Mouse (Mus musculus) stomach, embryonic 15.5 days (tissue): ENCODE data around the gene Fbxo42. TPM values are rescaled to one million over a fixed set of nuclear protein-coding genes. Genes with fewer than 3 reads are reported as not detected.

ENCODE experiments used
- ATAC-seq: fragments of 200-750 bp; cut with Nextera tagmentation; 2 replicates; pipeline ENCODE4 v1.8.0; 2017; ENCODE audit warnings: low read depth, moderate number of reproducible peaks, moderate TSS enrichment; ENCODE audit not compliant: insufficient read depth, low FRiP score
- H3K27ac ChIP-seq: fragments of 300-500 bp; sonication (generic); 2 replicates; pipeline ENCODE4 v1.5.1; 2015; ENCODE audit warnings: mild to moderate bottlenecking, inconsistent platforms
- H3K27me3 ChIP-seq: fragments of 300-500 bp; sonication (generic); replicated peaks from 2 replicates; pipeline ENCODE4 v1.6.1; 2015; ENCODE audit warnings: inconsistent platforms
- H3K36me3 ChIP-seq: fragments of 300-500 bp; sonication (generic); 2 replicates; pipeline ENCODE4 v1.6.1; 2015; ENCODE audit warnings: inconsistent platforms
- H3K4me1 ChIP-seq: fragments of 300-500 bp; sonication (generic); 2 replicates; pipeline ENCODE4 v1.6.1; 2015; ENCODE audit warnings: inconsistent platforms
- H3K4me2 ChIP-seq: fragments of 300-500 bp; sonication (generic); 2 replicates; pipeline ENCODE4 v1.6.1; 2015; ENCODE audit warnings: mild to moderate bottlenecking, inconsistent platforms
- H3K4me3 ChIP-seq: fragments of 300-500 bp; sonication (generic); replicated peaks from 2 replicates; pipeline ENCODE4 v1.5.1; 2015; ENCODE audit warnings: inconsistent platforms
- H3K9ac ChIP-seq: fragments of 300-500 bp; sonication (generic); 2 replicates; pipeline ENCODE4 v1.6.1; 2015; ENCODE audit warnings: inconsistent platforms
- H3K9me3 ChIP-seq: fragments of 300-500 bp; sonication (generic); 2 replicates; pipeline ENCODE4 v1.6.1; 2016; ENCODE audit warnings: inconsistent platforms
- WGBS: fragments of 180-500 bp; shearing (Covaris S2); methylation state at CpG from one replicate; pipeline ENCODE4 v1.1.7; 2015; 5-methylcytosine and 5-hydroxymethylcytosine counted together
- polyA plus RNA-seq: library from polyadenylated mRNA; unstranded; fragments of >200 nt; fragmentation: Nextera tagmentation; extraction: Ambion mirVana; gene quantifications from 2 replicates; pipeline ENCODE4 v1.2.1, GENCODE M21; 2015

Gene Fbxo42
- polyA plus RNA-seq, 1 experiment from 2014 or later = 21.4 TPM

DNA sequence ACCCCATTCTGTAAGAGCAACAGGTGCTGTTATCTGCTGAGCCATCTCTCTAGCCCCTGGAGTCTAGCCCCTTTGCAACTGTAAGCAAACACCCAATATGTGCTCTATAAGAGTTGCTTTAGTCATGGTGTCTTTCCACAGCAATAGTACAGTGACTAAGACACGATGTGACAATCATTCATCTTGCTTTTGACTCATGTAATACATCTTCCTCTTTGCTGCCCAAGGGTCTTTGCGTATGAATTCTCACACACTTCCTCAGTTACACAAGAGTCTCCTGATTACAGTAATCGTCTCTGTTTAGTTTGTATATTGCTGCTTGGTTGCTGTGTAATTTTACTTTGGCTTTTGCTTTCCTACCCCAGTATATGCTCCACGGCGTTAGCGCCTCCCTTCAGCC is 34.3 kb downstream of the Fbxo42 start:
- no peak overlapping the region for H3K4me2 ChIP-seq
- H3K36me3 ChIP-seq = peaks cover 7% of the 10 kb centered on the region
- H3K27ac ChIP-seq = no peak overlapping the region
- peaks cover 8% of the 10 kb centered on the region for H3K4me1 ChIP-seq
- 93% methylated on average over 6 of the region's 6 CpGs for WGBS
- no peaks in the 10 kb centered on the region for H3K27me3 ChIP-seq
- no peaks in the 10 kb centered on the region for H3K9me3 ChIP-seq
- ATAC-seq = no peak
- no peak overlapping the region for H3K9ac ChIP-seq
- no peak overlapping the region for H3K4me3 ChIP-seq

DNA sequence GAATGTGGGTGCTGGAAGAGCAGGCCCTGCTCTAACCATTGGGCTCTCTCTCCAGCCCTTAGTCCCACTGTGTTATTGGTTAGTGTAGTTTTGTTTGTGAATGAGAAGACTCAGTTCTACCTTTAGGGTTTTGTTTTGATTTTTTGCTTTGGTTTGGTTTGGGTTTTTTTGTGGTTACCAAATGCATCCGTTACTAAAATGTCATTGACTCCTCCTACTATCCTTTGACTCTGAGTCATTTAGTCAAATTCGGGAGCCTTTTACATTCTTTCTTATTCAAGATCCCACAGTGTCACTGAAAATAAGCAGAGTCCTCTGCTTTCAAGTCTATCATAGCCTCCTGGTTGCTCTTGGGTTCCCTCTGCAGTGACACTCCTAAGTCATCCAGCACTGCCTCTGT is 36.2 kb downstream of the Fbxo42 start:
- 87% methylated on average over 2 of the region's 2 CpGs for WGBS
- H3K4me1 ChIP-seq = peaks cover 14% of the 10 kb centered on the region
- H3K36me3 ChIP-seq = peaks cover 7% of the 10 kb centered on the region; the same call in 1 of the 2 replicates
- no peak overlapping the region for H3K27ac ChIP-seq
- no peak overlapping the region for H3K4me3 ChIP-seq
- H3K4me2 ChIP-seq = no peak overlapping the region
- H3K27me3 ChIP-seq = no peaks in the 10 kb centered on the region
- H3K9me3 ChIP-seq = no peaks in the 10 kb centered on the region
- no peak overlapping the region for H3K9ac ChIP-seq
- ATAC-seq = no peak

DNA sequence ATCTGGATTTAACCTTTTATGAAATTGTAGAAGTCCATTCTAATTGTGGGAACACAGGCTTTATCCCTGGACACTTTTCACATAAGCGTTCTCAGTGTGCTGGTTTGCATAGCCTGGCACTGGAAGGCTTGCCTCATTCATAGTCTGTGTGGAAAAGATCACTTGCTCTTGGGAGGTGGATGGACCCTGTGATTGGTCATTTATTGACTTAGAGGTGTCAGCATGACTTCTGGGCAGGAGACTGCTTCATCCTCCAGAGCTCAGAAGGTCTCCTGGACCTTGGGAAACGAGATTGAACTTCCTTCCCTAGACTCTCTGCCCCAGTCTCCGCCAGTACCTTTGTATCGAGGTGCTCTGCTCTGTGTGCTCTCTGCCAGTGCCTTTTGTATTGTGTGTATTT is 36.7 kb downstream of the Fbxo42 start:
- ATAC-seq = no peak
- Histone ChIP-seq H3K36me3 (peaks cover 7% of the 10 kb centered on the region; the same call in 1 of the 2 replicates), H3K4me1 (peaks cover 14% of the 10 kb centered on the region), H3K27me3 (no peaks in the 10 kb centered on the region), H3K4me3 (no peak overlapping the region), H3K9ac (no peak overlapping the region), H3K4me2 (no peak overlapping the region), H3K27ac (no peak overlapping the region), H3K9me3 (no peaks in the 10 kb centered on the region)
- WGBS = 96% methylated on average over 4 of the region's 4 CpGs

DNA sequence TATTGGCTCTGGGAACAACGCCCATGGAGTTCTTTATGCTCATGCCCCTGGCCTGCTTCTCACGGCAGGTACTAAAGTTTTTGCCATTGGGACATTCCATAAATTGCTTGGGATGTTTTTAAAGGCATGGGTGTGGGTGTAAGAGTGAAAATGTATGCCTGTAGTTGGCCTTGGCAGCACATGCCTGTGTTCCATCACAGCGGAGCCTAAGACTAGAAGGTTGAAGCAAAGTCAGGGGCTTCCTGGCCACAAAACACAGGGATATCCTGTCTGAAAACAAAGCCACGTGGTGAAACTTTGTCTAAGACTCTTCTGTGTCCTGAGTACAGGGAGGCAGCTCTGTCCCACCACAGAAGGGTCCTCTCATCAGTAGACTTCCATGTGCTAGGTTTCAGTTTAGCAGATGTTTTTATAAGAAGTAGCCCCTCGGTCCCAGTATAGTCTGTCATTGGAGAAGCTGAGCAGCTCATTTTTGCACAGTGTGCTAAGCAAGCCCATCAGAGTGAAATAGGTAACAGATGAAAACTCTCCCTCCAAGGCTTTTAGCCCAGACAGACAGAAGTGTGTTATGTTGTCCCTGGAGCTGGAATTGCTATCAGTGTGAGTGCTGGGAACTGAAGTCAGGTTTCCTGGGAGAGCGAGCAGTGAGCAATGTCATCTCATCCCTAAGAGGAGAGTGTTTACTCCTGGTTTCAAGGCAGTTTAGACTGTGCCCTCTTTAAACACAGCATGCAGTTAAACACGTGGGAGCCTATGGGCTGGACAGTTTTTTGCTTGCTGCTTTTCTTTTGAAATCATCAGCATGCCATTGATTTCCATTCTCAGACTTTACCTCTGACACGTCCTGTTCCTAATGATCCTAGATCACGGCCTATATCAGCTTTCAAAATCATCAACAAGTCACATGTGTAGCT is 39.5 kb downstream of the Fbxo42 start:
- Histone ChIP-seq H3K9me3 (no peaks in the 10 kb centered on the region), H3K4me3 (no peak overlapping the region), H3K9ac (no peak overlapping the region), H3K4me2 (no peak overlapping the region), H3K27ac (no peak overlapping the region), H3K36me3 (peaks cover 16% of the 10 kb centered on the region; the same call in 1 of the 2 replicates), H3K27me3 (no peaks in the 10 kb centered on the region), H3K4me1 (peaks cover 14% of the 10 kb centered on the region)
- ATAC-seq = no peak
- 49% methylated on average over 9 of the region's 9 CpGs for WGBS

DNA sequence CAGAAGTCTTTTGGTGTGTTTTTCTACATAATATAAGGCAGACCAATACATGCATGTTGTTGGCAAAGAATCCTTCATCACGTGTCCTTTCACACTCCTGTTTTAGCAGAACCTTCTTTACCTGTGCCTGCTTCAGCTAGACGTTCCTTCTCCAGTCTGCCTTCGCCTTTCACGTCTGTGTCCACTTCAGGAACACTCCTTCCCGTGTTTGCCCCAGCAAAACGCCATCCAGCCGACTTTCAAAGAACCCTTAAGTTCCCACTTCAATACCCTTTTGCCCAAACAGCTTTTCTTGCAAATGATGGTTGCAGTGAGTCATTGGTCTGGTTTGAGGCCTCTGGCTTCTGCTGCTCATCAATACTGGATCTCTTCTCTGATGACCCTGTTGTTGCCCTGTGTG is 43.6 kb downstream of the Fbxo42 start:
- Histone ChIP-seq H3K36me3 (peaks cover 33% of the 10 kb centered on the region), H3K4me2 (no peak overlapping the region), H3K9ac (no peak overlapping the region), H3K4me1 (peaks cover 11% of the 10 kb centered on the region), H3K4me3 (no peak overlapping the region), H3K27ac (no peak overlapping the region), H3K9me3 (no peaks in the 10 kb centered on the region), H3K27me3 (no peaks in the 10 kb centered on the region)
- ATAC-seq = no peak
- WGBS = 85% methylated on average over 7 of the region's 7 CpGs

DNA sequence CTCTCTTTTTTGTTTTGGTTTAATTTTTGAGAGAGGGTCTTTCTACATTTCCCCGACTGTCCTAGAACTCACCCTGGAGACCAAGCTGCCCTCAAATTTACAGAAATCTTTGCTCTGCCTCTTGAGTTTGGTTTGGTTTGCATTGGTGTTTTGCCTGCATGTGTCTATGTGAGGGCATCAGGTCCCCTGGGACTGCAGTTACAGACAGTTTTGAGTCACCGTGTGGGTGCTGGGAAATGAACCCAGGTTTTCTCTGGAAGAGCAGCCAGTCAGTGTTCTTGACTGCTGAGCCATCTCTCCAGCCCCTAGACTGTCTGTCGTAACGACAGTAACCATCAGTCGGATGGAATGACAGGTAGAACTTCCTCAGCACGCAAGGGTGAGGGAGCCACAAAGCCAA is 46.8 kb downstream of the Fbxo42 start:
- peaks cover 58% of the 10 kb centered on the region for H3K36me3 ChIP-seq
- no peaks in the 10 kb centered on the region for H3K27me3 ChIP-seq
- no peak overlapping the region for H3K9ac ChIP-seq
- WGBS = 88% methylated on average over 6 of the region's 6 CpGs
- H3K4me1 ChIP-seq = no peaks in the 10 kb centered on the region
- no peak overlapping the region for H3K27ac ChIP-seq
- H3K9me3 ChIP-seq = no peaks in the 10 kb centered on the region
- no peak overlapping the region for H3K4me3 ChIP-seq
- no peak overlapping the region for H3K4me2 ChIP-seq
- ATAC-seq = no peak

DNA sequence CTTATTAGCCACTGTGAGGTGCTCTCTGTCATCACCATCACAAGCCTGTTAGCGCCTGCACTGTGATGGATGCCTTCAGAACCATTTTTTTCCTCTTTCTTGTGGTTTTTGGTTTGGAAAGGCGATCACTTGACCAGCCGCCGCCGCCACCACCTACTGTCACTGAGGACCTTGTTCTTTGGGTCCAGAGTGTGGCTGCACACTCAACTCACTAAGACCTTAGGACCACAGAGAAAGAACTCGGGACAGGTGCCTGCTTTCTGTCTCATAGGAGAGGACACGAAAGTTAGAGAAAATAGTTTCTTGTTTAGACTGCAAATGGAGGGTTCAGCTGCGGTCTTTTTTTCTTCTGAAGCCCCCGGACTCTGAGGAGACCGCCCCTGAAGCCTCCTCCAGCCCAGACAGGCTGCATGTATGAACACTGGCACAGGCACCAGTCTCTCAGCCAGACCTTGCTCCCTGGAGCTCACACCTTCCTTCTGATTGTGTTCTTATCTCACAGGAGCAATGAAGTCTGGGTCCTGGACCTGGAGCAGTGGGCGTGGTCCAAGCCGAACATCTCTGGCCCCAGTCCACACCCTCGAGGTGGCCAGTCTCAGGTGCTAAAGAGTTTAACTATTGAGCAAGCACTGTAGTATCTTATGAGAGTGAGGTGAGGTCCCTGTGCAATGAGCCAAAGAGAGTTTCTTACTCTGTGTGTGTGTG is 49.4 kb downstream of the Fbxo42 start:
- no peaks in the 10 kb centered on the region for H3K9me3 ChIP-seq
- peak; percentile 53; the same call in 1 of the 2 replicates for ATAC-seq
- H3K36me3 ChIP-seq = peaks cover 57% of the 10 kb centered on the region
- no peak overlapping the region for H3K4me3 ChIP-seq
- H3K27me3 ChIP-seq = no peaks in the 10 kb centered on the region
- H3K9ac ChIP-seq = no peak overlapping the region
- H3K4me1 ChIP-seq = no peaks in the 10 kb centered on the region
- 94% methylated on average over 13 of the region's 13 CpGs for WGBS
- 0 out of 2 replicates have a peak overlapping the region, but pooled peaks have one; percentile 11 for H3K27ac ChIP-seq
- H3K4me2 ChIP-seq = no peak overlapping the region

DNA sequence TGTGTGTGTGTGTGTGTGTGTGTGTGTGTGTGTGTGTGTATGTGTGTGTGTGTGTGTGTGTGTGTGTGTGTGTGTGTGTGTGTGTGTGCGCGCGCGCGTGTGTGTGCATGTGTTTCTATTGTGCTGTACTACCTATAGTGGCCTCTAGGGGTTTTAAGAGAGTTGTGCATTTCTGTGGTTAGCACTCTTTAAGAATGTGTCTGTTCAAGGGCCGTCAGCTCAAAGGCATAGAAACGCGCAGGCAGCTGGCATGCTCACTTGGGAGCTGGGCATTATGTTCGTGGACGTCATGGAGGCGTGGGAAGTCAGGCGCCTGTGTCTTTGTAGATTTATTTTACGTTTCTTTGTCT is 49.9 kb downstream of the Fbxo42 start:
- Histone ChIP-seq H3K27ac (no peak overlapping the region), H3K36me3 (peaks cover 57% of the 10 kb centered on the region), H3K4me3 (no peak overlapping the region), H3K9me3 (no peaks in the 10 kb centered on the region), H3K4me2 (no peak overlapping the region), H3K9ac (no peak overlapping the region), H3K4me1 (no peaks in the 10 kb centered on the region), H3K27me3 (no peaks in the 10 kb centered on the region)
- ATAC-seq = no peak
- 96% methylated on average over 13 of the region's 13 CpGs for WGBS

DNA sequence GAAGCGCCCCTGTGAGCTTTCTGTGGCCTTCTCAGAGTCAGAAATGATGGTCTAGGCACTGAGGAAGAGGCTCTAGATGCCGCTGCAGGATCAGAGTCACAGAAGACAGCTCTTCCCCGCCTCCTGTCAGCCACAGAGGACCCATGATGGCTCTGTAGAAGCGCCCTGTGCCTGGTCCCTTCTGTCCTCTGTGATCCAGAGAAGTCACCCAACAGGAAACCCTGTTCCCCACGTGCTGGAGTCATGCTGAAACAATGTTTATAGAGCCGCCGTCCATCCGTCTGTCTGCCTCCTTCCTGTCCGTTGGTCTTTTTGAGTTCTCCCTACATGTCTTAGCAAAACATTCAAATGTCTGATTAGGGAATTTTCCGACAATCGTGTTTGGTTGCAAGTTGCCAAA is 53.2 kb downstream of the Fbxo42 start:
- Histone ChIP-seq H3K4me1 (peaks cover 2% of the 10 kb centered on the region; the same call in 1 of the 2 replicates), H3K9ac (no peak overlapping the region), H3K9me3 (no peaks in the 10 kb centered on the region), H3K4me2 (no peak overlapping the region), H3K36me3 (peaks cover 40% of the 10 kb centered on the region), H3K4me3 (no peak overlapping the region), H3K27ac (peak overlapping the region; percentile 6; the same call in 1 of the 2 replicates), H3K27me3 (no peaks in the 10 kb centered on the region)
- 64% methylated on average over 11 of the region's 11 CpGs for WGBS
- ATAC-seq = no peak

DNA sequence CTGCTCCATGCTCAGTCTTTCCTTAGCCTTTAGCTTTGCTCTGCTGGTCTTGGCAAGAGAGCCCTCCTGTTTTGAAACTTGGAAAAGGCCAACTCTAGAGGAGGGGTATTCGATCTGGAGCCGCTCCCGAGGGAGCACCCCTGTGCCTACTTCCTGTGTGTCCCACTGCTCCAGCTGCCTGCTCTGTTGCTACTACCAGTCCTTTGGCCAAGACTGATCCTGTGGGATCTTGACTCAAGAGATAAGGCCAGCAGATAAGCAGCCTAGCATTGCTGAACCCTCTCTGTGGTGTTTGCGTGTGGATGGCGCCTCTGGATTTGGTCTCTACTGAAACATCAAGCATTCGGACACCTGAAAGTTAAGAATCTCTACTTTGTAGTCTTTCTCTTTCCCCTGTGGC is 54.5 kb downstream of the Fbxo42 start:
- Histone ChIP-seq H3K9ac (no peak overlapping the region), H3K27ac (no peak overlapping the region), H3K27me3 (no peaks in the 10 kb centered on the region), H3K4me1 (peaks cover 2% of the 10 kb centered on the region; the same call in 1 of the 2 replicates), H3K4me3 (no peak overlapping the region), H3K4me2 (no peak overlapping the region), H3K9me3 (no peaks in the 10 kb centered on the region), H3K36me3 (peaks cover 29% of the 10 kb centered on the region)
- WGBS = 90% methylated on average over 6 of the region's 6 CpGs
- no peak for ATAC-seq

DNA sequence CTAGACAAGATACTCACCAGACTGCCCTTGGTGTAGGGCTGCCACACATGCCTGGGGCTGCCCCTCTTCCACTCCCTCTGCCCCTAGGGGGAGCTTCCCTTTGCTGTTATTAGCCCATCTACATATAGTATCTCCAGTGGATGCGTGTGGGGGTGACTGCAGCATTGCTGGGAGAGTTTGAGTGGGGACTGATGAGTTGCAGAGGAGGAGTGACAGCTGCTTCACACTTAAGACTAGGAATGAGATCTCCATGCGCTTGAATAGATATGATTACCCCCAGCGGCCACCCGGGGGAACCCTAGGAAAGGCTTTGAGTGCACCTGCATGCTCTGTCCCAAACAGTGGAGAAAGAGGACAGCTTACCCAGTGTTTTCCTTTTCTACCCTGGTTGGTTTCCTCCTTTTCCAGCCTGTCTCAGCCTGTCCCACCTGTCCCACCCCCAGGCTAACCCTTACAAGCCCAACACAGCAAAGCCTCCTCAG is 56.9 kb downstream of the Fbxo42 start:
- Histone ChIP-seq H3K27ac (no peak overlapping the region), H3K9me3 (no peaks in the 10 kb centered on the region), H3K4me3 (no peak overlapping the region), H3K36me3 (peaks cover 11% of the 10 kb centered on the region; the same call in 1 of the 2 replicates), H3K4me2 (no peak overlapping the region), H3K27me3 (no peaks in the 10 kb centered on the region), H3K9ac (no peak overlapping the region), H3K4me1 (peaks cover 2% of the 10 kb centered on the region; the same call in 1 of the 2 replicates)
- 65% methylated on average over 4 of the region's 4 CpGs for WGBS
- ATAC-seq = peak; percentile 60

DNA sequence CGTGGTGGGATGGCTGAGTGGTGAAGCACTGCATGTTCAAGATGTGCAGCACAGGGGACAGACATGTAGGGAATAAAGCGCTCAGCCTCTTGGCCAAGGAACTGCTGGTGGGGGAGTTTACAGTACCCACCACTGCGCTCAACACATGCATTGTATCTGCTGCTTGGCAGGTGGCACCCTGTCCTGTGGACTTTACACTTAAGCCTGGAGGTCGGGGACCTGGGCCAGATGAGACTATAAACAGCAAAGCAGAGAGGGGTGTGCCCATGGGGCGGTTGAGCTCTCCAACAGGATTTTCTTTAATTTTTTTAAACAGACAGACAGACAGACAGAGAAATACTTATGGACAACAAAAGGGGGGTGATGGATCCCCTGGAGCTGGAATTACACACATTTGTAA is 59.4 kb downstream of the Fbxo42 start:
- 89% methylated on average over 5 of the region's 5 CpGs for WGBS
- H3K4me3 ChIP-seq = no peak overlapping the region
- H3K27me3 ChIP-seq = no peaks in the 10 kb centered on the region
- H3K9ac ChIP-seq = no peak overlapping the region
- H3K4me1 ChIP-seq = peaks cover 2% of the 10 kb centered on the region; the same call in 1 of the 2 replicates
- no peak for ATAC-seq
- no peaks in the 10 kb centered on the region for H3K9me3 ChIP-seq
- H3K36me3 ChIP-seq = no peaks in the 10 kb centered on the region
- H3K4me2 ChIP-seq = no peak overlapping the region
- H3K27ac ChIP-seq = no peak overlapping the region
